Mouse (Mus musculus) neural tube, embryonic 14.5 days (tissue): Measurements from ENCODE around the gene Evc2. TPM values are rescaled to one million over a fixed set of nuclear protein-coding genes. Genes with fewer than 3 reads are reported as not detected.

Source experiments
- ATAC-seq: fragments of 200-750 bp; cut with Nextera tagmentation; 2 replicates; pipeline ENCODE4 v1.8.0; 2017; ENCODE audit warnings: low read depth, mild to moderate bottlenecking, moderate TSS enrichment, moderate library complexity
- H3K27ac ChIP-seq: fragments of 300-500 bp; sonication (generic); 2 replicates; pipeline ENCODE4 v1.5.1; 2014; ENCODE audit warnings: low read depth, mild to moderate bottlenecking, control low read depth, low read length, moderate library complexity, mixed read lengths
- H3K27me3 ChIP-seq: fragments of 300-500 bp; sonication (generic); 2 replicates; pipeline ENCODE4 v1.6.1; 2014; ENCODE audit warnings: low read length; ENCODE audit not compliant: control insufficient read depth, insufficient read depth
- H3K36me3 ChIP-seq: fragments of 300-500 bp; sonication (generic); 2 replicates; pipeline ENCODE4 v1.6.1; 2014; ENCODE audit warnings: low read length, mixed read lengths; ENCODE audit not compliant: control insufficient read depth, insufficient read depth
- H3K4me1 ChIP-seq: fragments of 300-500 bp; sonication (generic); 2 replicates; pipeline ENCODE4 v1.6.1; 2014; ENCODE audit warnings: low read length; ENCODE audit not compliant: control insufficient read depth, insufficient read depth
- H3K4me2 ChIP-seq: fragments of 300-500 bp; sonication (generic); 2 replicates; pipeline ENCODE4 v1.6.1; 2014; ENCODE audit warnings: mild to moderate bottlenecking, low read depth, low read length, control low read depth
- H3K4me3 ChIP-seq: fragments of 300-500 bp; sonication (generic); 2 replicates; pipeline ENCODE4 v1.5.1; 2014; ENCODE audit warnings: low read depth, low read length, control low read depth, mixed read lengths
- H3K9ac ChIP-seq: fragments of 300-500 bp; sonication (generic); replicated peaks from 2 replicates; pipeline ENCODE4 v1.6.1; 2014; ENCODE audit warnings: low read depth, mild to moderate bottlenecking, control low read depth, low read length, mixed read lengths
- H3K9me3 ChIP-seq: fragments of 300-500 bp; sonication (generic); 2 replicates; pipeline ENCODE4 v1.6.1; 2016; ENCODE audit warnings: low read length; ENCODE audit not compliant: control insufficient read depth
- WGBS: fragments of 180-500 bp; shearing (Covaris S2); extraction: QIAGEN DNeasy Blood & Tissue Kit; methylation state at CpG from one replicate; pipeline ENCODE4 v1.1.7; 2014; 5-methylcytosine and 5-hydroxymethylcytosine counted together
- polyA plus RNA-seq: library from polyadenylated mRNA; unstranded; fragments of >200 nt; fragmentation: Nextera tagmentation; extraction: Ambion mirVana; gene quantifications from 2 replicates; pipeline ENCODE4 v1.2.1, GENCODE M21; 2014

The Evc2 gene
- polyA plus RNA-seq, 1 experiment from 2014 or later, result 3.7 TPM

DNA sequence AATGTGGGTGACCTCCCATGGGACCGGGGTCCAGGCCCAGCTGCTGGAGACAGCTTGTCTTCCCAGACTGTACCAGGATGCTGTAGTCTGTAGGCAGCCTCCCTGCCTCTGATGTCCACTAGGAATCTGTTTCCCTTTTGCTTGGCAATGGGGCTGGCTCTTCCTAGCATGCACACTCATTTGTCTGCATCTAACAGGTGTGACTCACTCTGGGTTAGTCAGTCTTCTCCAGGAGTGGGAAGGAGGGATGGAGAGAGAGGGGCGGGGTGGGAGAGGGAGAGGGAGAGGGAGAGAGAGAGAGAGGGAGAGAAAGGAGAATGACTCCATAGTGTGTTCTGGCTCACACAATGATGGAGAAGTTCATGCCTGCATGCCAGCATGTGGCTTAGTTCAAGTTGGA is 13.5 kb downstream of the Evc2 start:
- 100% methylated on average over 1 of the region's 2 CpGs for WGBS
- no peak overlapping the region for H3K9ac ChIP-seq
- no peaks in the 10 kb centered on the region for H3K27me3 ChIP-seq
- no peak overlapping the region for H3K27ac ChIP-seq
- H3K4me3 ChIP-seq, result no peak overlapping the region
- H3K4me1 ChIP-seq, result no peaks in the 10 kb centered on the region
- no peaks in the 10 kb centered on the region for H3K36me3 ChIP-seq
- H3K4me2 ChIP-seq, result no peak overlapping the region
- ATAC-seq, result no peak
- no peaks in the 10 kb centered on the region for H3K9me3 ChIP-seq

DNA sequence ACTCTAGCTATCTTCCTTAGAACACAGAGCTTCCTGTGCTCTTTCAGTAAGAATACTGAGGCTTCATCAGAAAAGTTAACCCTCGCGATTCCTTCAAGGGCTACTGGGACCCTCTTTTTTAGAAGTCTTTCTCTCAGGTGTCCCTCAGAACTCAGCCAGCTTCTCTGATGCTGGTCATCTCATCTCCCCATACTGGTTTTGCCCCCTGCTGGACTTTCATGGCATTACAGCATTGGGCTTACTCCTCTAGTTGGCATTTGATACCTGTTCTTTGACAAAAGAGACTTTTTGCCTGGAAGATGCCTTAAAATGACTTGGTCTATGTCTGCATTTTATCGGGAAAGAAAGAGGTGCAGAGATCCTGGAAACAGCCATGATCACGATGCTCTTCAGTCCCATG is 16.1 kb downstream of the Evc2 start:
- no peaks in the 10 kb centered on the region for H3K27me3 ChIP-seq
- WGBS, result 81% methylated on average over 4 of the region's 4 CpGs
- no peaks in the 10 kb centered on the region for H3K9me3 ChIP-seq
- no peaks in the 10 kb centered on the region for H3K4me1 ChIP-seq
- no peak overlapping the region for H3K9ac ChIP-seq
- no peak overlapping the region for H3K4me2 ChIP-seq
- H3K36me3 ChIP-seq, result no peaks in the 10 kb centered on the region
- no peak overlapping the region for H3K27ac ChIP-seq
- H3K4me3 ChIP-seq, result no peak overlapping the region
- no peak for ATAC-seq

DNA sequence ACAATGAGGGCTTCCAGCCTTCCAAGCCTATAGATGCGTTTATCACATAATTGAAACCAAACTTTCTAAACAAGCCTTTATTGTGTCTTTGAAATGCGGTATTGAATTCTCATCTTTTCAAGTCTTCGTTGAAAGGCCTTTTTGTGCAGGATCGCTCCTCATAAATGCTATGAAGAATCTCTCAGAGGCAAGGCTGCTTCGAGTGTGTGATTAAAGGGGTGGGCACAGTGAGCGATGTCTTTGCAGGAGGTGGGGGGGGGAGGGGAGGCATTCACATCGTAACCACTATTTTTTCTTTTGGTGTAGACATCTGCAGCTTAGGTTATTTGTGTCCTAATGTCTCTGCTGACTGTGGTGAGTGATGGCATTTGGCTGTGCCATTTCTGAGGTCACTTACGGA is 17.7 kb downstream of the Evc2 start:
- H3K27ac ChIP-seq, result no peak overlapping the region
- no peak overlapping the region for H3K4me2 ChIP-seq
- no peaks in the 10 kb centered on the region for H3K36me3 ChIP-seq
- no peaks in the 10 kb centered on the region for H3K4me1 ChIP-seq
- H3K9ac ChIP-seq, result no peak overlapping the region
- ATAC-seq, result no peak
- no peaks in the 10 kb centered on the region for H3K9me3 ChIP-seq
- WGBS, result 54% methylated on average over 8 of the region's 8 CpGs
- H3K27me3 ChIP-seq, result no peaks in the 10 kb centered on the region
- H3K4me3 ChIP-seq, result no peak overlapping the region

DNA sequence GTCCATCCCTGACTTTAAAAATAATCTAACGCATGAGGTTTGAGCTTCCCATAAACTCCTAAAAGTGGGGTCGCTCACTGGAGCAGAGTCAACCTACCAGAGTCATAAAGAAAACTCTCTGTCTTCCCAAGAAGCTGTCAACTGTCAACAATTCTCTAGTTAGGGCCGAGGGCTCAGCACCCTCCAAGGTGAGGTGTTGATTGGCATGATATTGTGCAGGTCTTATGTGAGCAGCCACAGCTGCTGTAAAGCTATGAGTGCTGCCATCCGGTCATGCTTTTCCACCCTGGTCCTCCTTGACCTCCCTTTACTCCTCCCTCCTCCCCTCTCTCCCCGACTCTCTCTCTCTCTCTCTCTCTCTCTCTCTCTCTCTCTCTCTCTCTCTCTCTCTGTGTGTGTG is 24.3 kb downstream of the Evc2 start:
- WGBS, result 84% methylated on average over 5 of the region's 5 CpGs
- H3K9me3 ChIP-seq, result no peaks in the 10 kb centered on the region
- H3K9ac ChIP-seq, result no peak overlapping the region
- no peaks in the 10 kb centered on the region for H3K36me3 ChIP-seq
- H3K4me2 ChIP-seq, result no peak overlapping the region
- no peak overlapping the region for H3K27ac ChIP-seq
- H3K4me3 ChIP-seq, result no peak overlapping the region
- H3K27me3 ChIP-seq, result no peaks in the 10 kb centered on the region
- ATAC-seq, result no peak
- no peaks in the 10 kb centered on the region for H3K4me1 ChIP-seq

DNA sequence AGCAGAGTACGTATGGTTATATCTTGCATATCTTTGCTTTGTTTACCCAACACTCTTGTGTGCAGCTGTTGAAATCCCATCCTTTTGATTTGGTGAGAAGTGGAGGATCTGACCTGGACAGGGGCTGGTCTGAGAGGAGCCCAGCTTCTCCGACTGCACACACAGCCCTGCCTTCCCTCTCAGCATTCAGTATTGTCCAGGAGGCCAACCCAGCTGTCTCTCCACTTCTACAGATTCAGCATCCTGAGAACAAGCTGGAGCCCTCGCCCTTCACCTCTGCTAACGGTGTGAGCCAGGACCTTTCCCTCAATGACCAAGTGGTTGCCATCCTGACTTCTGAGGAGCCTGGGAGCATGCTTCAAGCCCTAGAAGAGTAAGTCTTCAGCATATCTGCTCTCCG is 25.0 kb downstream of the Evc2 start:
- Histone ChIP-seq H3K27me3 (no peaks in the 10 kb centered on the region), H3K4me1 (no peaks in the 10 kb centered on the region), H3K4me3 (no peak overlapping the region), H3K27ac (no peak overlapping the region), H3K9ac (no peak overlapping the region), H3K36me3 (no peaks in the 10 kb centered on the region), H3K9me3 (no peaks in the 10 kb centered on the region), H3K4me2 (no peak overlapping the region)
- 85% methylated on average over 5 of the region's 5 CpGs for WGBS
- ATAC-seq, result no peak

DNA sequence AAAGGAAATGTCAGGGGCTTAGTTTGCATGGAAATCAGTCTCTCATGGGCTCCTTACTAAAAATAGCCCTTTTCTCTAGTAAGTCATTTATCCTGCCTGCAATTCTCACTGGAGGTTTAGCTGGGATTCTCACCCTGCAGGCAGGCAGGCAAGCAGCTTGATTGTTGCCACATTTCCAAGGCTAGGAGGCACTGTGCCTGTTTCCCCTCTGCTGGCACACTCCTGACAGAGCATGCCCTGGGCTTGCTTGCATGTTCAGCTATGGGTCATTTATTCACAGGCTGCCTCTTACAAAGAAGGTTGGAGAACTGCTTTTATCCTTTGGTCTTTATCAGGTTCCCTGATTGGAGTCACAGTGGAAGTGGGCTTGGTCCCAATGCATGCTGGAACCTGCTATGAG is 27.5 kb downstream of the Evc2 start:
- Histone ChIP-seq H3K9ac (no peak overlapping the region), H3K4me1 (no peaks in the 10 kb centered on the region), H3K27ac (peak overlapping the region; percentile 22; the same call in 1 of the 2 replicates), H3K9me3 (no peaks in the 10 kb centered on the region), H3K27me3 (no peaks in the 10 kb centered on the region), H3K4me3 (no peak overlapping the region), H3K36me3 (no peaks in the 10 kb centered on the region), H3K4me2 (no peak overlapping the region)
- ATAC-seq, result no peak

DNA sequence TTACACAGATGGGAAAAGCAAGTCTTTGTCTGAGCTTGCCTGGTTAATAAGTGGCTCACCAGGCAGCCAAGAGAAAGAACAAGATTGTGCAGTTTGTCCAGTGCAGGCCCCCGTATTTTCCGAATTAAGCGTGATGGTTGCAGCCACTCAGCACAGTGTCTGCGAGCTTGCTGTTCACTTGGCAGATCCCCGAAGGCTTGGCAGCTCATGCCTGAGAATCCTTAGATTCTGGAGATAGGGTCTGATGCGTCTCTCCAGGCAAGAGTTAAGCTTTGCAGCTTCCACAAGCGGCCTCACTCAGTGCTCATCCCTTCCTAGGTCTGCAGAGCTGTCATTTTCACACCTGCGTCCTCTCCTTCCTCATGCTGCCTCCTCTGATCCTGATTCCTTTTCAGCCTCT is 30.5 kb downstream of the Evc2 start:
- no peaks in the 10 kb centered on the region for H3K27me3 ChIP-seq
- no peak overlapping the region for H3K9ac ChIP-seq
- no peaks in the 10 kb centered on the region for H3K4me1 ChIP-seq
- H3K4me2 ChIP-seq, result no peak overlapping the region
- H3K36me3 ChIP-seq, result no peaks in the 10 kb centered on the region
- no peaks in the 10 kb centered on the region for H3K9me3 ChIP-seq
- no peak overlapping the region for H3K27ac ChIP-seq
- 96% methylated on average over 8 of the region's 8 CpGs for WGBS
- no peak overlapping the region for H3K4me3 ChIP-seq
- ATAC-seq, result no peak

DNA sequence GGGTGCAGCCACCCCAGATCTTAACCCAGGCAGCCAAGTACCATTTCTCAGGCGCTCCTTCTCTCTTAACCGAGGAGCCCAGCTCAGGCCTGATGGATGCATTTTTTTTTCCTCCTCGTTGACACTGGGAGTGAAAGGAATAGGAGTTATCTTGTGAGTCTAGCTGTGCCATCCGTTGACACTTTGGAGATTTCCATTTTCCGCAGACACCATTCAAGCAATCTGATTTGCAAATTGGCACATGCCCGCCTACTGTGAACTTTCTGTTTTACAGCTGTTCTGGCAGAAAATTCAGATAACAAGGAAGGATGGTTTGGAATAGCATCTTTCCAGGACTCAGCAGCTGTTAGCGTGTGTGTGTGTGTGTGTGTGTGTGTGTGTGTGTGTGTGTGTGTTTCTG is 39.1 kb downstream of the Evc2 start:
- Histone ChIP-seq H3K4me3 (no peak overlapping the region), H3K27me3 (no peaks in the 10 kb centered on the region), H3K4me1 (peaks cover 2% of the 10 kb centered on the region; the same call in 1 of the 2 replicates), H3K9me3 (no peaks in the 10 kb centered on the region), H3K36me3 (no peaks in the 10 kb centered on the region), H3K27ac (no peak overlapping the region), H3K9ac (no peak overlapping the region), H3K4me2 (no peak overlapping the region)
- WGBS, result 80% methylated on average over 7 of the region's 7 CpGs
- ATAC-seq, result no peak

DNA sequence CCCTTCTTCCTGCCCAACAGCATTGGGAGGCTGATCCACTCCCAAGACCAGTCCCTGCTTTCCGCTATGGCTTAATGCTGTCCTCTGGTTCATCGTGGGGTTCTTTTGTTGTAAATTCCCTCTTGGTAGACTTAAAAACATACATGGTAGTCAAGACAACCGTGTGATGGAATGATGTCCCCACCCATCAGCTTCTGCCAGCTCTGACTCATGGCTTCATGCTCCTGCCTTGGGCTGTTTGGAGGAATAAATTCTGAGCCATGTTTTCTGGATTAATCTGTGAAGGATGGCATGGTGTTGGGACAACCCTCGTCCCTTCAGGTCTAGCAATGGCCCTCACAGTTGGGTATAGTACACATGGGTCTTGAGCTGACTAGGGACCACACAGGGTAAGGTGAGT is 42.3 kb downstream of the Evc2 start:
- Histone ChIP-seq H3K9ac (no peak overlapping the region), H3K4me2 (no peak overlapping the region), H3K4me1 (peaks cover 2% of the 10 kb centered on the region; the same call in 1 of the 2 replicates), H3K36me3 (no peaks in the 10 kb centered on the region), H3K27ac (no peak overlapping the region), H3K27me3 (no peaks in the 10 kb centered on the region), H3K9me3 (no peaks in the 10 kb centered on the region), H3K4me3 (no peak overlapping the region)
- no peak for ATAC-seq
- WGBS, result 86% methylated on average over 4 of the region's 4 CpGs

DNA sequence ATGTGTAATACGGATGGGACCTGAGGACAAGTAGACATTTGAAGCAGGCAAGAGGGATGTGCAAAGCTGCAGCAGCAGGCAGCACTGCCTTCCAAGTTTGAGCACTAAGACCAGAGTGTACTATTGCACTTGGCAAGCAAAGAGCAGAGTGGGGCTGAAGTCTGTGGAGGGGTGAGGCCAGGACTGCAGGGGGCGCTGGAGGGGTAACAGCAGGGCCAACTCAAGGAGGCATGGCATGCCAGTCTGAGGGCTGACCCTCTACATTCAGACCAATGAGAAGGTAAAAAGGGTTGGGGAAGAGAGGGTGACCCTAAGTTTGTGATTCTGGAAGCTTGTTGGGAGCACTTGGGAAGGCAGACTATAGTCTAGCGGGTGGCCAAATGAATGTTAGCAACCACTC is 45.3 kb downstream of the Evc2 start:
- Histone ChIP-seq H3K4me3 (no peak overlapping the region), H3K4me1 (peaks cover 2% of the 10 kb centered on the region; the same call in 1 of the 2 replicates), H3K36me3 (no peaks in the 10 kb centered on the region), H3K27ac (no peak overlapping the region), H3K4me2 (no peak overlapping the region), H3K9ac (no peak overlapping the region), H3K9me3 (no peaks in the 10 kb centered on the region), H3K27me3 (no peaks in the 10 kb centered on the region)
- WGBS, result 88% methylated on average over 3 of the region's 3 CpGs
- ATAC-seq, result no peak
